Mouse (Mus musculus) liver, adult 2 months (tissue): ENCODE results near the gene Cacnb1. TPM values are rescaled to one million over a fixed set of nuclear protein-coding genes. Genes with fewer than 3 reads are reported as not detected.
A peak's percentile ranks its signal among the peaks of the same experiment; 100 is the strongest.

Source experiments
- DNase-seq: peaks from one replicate; pipeline ENCODE4 v3.0.0-alpha.2; 2011; ENCODE audit warnings: low read depth, low spot score; ENCODE audit errors: extremely low read depth
- H3K27ac ChIP-seq: fragments of 200-500 bp; replicated peaks from 2 replicates; pipeline ENCODE4 v1.5.1; 2012; ENCODE audit warnings: low read depth, mild to moderate bottlenecking, control low read depth, inconsistent platforms, low read length; ENCODE audit not compliant: insufficient read depth
- H3K27me3 ChIP-seq: fragments of 200-500 bp; 2 replicates; pipeline ENCODE4 v1.6.1; 2012; ENCODE audit warnings: mild to moderate bottlenecking, moderate library complexity, low read length, inconsistent platforms; ENCODE audit not compliant: control insufficient read depth, insufficient read depth
- H3K36me3 ChIP-seq: fragments of 200-500 bp; 2 replicates; pipeline ENCODE4 v1.6.1; 2012; ENCODE audit warnings: low read length, inconsistent platforms; ENCODE audit not compliant: control insufficient read depth, insufficient read depth
- H3K4me1 ChIP-seq: fragments of 200-500 bp; 2 replicates; pipeline ENCODE4 v1.6.1; 2011; ENCODE audit warnings: low read length; ENCODE audit not compliant: control insufficient read depth, insufficient read depth
- H3K4me3 ChIP-seq: fragments of 200-500 bp; 2 replicates; pipeline ENCODE4 v1.5.1; 2011; ENCODE audit warnings: low read depth, mild to moderate bottlenecking, control low read depth, low read length, moderate library complexity; ENCODE audit not compliant: insufficient read depth
- H3K79me2 ChIP-seq: fragments of 200-500 bp; 2 replicates; pipeline ENCODE4 v1.6.1; 2012; ENCODE audit warnings: inconsistent platforms, mild to moderate bottlenecking, low read length, moderate library complexity; ENCODE audit not compliant: control insufficient read depth, insufficient read depth
- H3K9ac ChIP-seq: fragments of 200-500 bp; 2 replicates; pipeline ENCODE4 v1.6.1; 2012; ENCODE audit warnings: low read depth, mild to moderate bottlenecking, control low read depth, inconsistent platforms, low read length
- CTCF ChIP-seq: fragments of 200-500 bp; IDR thresholded peaks from 2 replicates; pipeline ENCODE4 v1.5.1; 2011; ENCODE audit warnings: low read depth, low read length, control low read depth
- POLR2A ChIP-seq: fragments of 200-500 bp; IDR thresholded peaks from 2 replicates; pipeline ENCODE4 v1.6.1; 2011; ENCODE audit warnings: low read length, control low read depth; ENCODE audit not compliant: insufficient read depth; ENCODE audit errors: extremely low read depth
- WGBS: fragments of 180-500 bp; shearing (Covaris S2); methylation state at CpG from one replicate; pipeline ENCODE4 v1.1.7; 2018; 5-methylcytosine and 5-hydroxymethylcytosine counted together
- polyA plus RNA-seq: library from polyadenylated mRNA; depleted of rRNA; stranded (reverse); fragments of >200 nt; gene quantifications from 2 replicates; pipeline ENCODE4 v1.2.3, GENCODE M21; 2012
- total RNA-seq: library from RNA; depleted of rRNA; stranded (reverse); fragments of >200 nt; gene quantifications from 2 replicates; pipeline ENCODE4 v1.2.3, GENCODE M21; 2014

The Cacnb1 gene
- total and polyA plus RNA-seq, 2 experiments: 0.37 to 0.84 TPM

DNA sequence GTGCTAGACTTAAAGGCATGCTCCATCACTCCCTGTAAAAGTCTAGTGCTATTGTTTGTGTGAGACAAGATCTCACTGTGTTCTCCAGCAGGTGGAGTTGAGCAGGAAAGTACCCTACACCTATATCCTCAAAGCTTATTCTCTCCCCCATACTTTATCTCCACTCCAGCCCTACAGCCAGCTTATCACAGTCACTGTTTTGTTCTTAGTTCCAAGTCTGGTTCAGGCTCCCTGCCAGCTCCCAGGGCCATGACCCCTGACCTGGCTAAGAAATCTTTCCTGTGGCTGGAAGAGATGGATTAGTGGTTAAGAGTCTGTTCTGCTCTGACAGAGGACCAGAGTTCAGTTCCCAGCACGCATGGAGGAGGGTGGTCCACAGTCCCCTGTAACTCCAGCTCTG, 23.6 kb upstream of the Cacnb1 start:
- H3K27ac ChIP-seq: no peak overlapping the region
- no peaks in the 10 kb centered on the region for H3K36me3 ChIP-seq
- peak; percentile 71 for DNase-seq
- H3K4me3 ChIP-seq: no peak overlapping the region
- 0% methylated on average over 1 of the region's 1 CpGs for WGBS
- 0 out of 2 replicates have a peak, but pooled peaks cover 1% of the 10 kb centered on the region for H3K27me3 ChIP-seq
- peaks cover 5% of the 10 kb centered on the region; the same call in 1 of the 2 replicates for H3K4me1 ChIP-seq
- no peaks in the 10 kb centered on the region for H3K79me2 ChIP-seq
- H3K9ac ChIP-seq: no peak overlapping the region
- no peak for TF ChIP-seq CTCF

DNA sequence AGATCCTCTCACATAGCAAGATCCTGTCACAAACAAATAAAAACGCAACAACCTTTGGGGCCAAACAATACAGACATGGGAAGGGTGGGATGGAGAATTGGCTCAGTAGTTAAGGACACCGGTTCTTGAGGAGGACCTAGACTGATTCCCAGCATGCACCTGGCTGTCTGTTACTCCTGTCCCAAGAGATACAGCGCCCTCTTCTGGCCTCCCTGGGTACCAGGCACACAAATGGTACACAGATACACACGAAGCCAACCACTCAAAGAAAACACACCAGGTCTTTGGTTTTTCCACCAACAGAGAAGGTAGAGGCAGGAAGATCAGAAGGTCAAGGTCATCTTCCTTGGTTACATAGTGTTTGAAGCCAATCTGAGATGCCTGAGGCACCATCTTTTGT, 22.8 kb upstream of the Cacnb1 start:
- H3K4me3 ChIP-seq: no peak overlapping the region
- no peaks in the 10 kb centered on the region for H3K27me3 ChIP-seq
- WGBS: 67% methylated on average over 4 of the region's 4 CpGs
- H3K4me1 ChIP-seq: peaks cover 5% of the 10 kb centered on the region; the same call in 1 of the 2 replicates
- no peak overlapping the region for H3K27ac ChIP-seq
- no peaks in the 10 kb centered on the region for H3K36me3 ChIP-seq
- no peaks in the 10 kb centered on the region for H3K79me2 ChIP-seq
- TF ChIP-seq POLR2A (no peak), CTCF (no peak)
- no peak for DNase-seq
- no peak overlapping the region for H3K9ac ChIP-seq

DNA sequence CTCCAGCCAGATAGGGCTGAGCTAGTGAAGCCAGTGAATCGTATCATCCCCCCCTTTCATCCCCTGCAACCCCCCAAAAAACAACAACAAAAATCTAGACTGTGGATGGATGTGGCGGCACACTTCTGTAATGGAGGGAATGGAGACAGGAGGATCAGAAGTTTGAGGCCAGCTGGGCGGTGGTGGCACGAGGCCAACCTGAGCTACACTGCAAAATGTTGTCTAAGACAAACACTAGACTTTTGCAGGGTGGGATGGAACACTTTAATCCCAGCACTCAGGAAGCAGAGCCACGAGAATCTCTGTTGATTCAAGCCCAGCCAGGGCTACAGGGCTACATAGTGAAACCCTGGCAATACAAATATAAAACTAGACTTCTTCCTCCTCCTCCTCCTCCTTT, 21.2 kb upstream of the Cacnb1 start:
- no peaks in the 10 kb centered on the region for H3K79me2 ChIP-seq
- no peak overlapping the region for H3K27ac ChIP-seq
- no peak overlapping the region for H3K4me3 ChIP-seq
- DNase-seq: no peak
- H3K27me3 ChIP-seq: no peaks in the 10 kb centered on the region
- H3K4me1 ChIP-seq: peaks cover 5% of the 10 kb centered on the region; the same call in 1 of the 2 replicates
- H3K9ac ChIP-seq: no peak overlapping the region
- TF ChIP-seq POLR2A (no peak), CTCF (no peak)
- no peaks in the 10 kb centered on the region for H3K36me3 ChIP-seq
- WGBS: 71% methylated on average over 5 of the region's 5 CpGs

DNA sequence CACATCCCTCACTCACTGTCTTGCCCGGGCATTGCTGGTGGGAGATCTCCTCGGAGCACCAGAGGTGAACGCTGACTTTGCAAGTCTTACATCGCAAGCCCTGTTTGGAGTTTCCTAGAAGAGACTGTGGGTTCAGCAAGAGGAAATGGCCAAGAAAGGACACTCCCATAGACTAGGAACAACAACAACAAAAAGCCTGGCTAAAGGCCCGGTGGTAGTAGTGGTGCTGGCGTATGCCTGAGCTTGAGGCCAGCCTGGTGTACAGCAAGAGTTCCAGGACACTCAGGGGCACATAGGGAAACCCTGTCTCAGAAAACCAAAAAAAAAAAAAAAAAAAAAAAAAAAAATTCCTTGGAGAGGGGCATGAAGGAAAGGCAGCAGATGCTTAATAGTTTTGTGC, 19.9 kb upstream of the Cacnb1 start:
- no peaks in the 10 kb centered on the region for H3K36me3 ChIP-seq
- WGBS: 58% methylated on average over 6 of the region's 6 CpGs
- H3K9ac ChIP-seq: no peak overlapping the region
- H3K4me1 ChIP-seq: peaks cover 5% of the 10 kb centered on the region; the same call in 1 of the 2 replicates
- TF ChIP-seq POLR2A (no peak), CTCF (no peak)
- no peak for DNase-seq
- H3K79me2 ChIP-seq: no peaks in the 10 kb centered on the region
- no peak overlapping the region for H3K4me3 ChIP-seq
- H3K27ac ChIP-seq: no peak overlapping the region
- no peaks in the 10 kb centered on the region for H3K27me3 ChIP-seq

DNA sequence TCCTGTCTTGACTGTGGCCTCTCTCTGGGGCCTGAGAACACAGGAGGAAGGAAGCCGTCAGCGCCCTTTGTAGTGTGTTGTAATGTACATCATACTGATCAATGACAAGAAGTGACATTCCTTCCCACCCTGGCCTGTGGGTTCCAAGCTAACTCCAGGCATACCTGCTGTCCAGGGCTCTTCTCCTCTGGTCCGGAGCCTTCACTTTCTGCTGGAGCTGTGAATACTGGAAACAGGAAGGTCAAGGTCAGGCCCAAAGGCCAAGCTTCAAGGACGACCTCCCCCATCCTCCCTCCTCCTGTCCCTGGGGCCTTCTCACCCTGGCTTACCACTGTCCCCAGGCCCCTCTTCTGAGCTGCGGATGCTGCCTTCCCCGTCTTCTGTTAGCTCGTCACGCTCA, 18.1 kb upstream of the Cacnb1 start:
- Histone ChIP-seq H3K27ac (no peak overlapping the region), H3K4me3 (no peak overlapping the region), H3K4me1 (peaks cover 2% of the 10 kb centered on the region; the same call in 1 of the 2 replicates), H3K9ac (no peak overlapping the region), H3K36me3 (no peaks in the 10 kb centered on the region), H3K27me3 (peaks cover 2% of the 10 kb centered on the region; the same call in 1 of the 2 replicates), H3K79me2 (no peaks in the 10 kb centered on the region)
- TF ChIP-seq CTCF (no peak), POLR2A (no peak)
- no peak for DNase-seq
- WGBS: 83% methylated on average over 8 of the region's 8 CpGs

DNA sequence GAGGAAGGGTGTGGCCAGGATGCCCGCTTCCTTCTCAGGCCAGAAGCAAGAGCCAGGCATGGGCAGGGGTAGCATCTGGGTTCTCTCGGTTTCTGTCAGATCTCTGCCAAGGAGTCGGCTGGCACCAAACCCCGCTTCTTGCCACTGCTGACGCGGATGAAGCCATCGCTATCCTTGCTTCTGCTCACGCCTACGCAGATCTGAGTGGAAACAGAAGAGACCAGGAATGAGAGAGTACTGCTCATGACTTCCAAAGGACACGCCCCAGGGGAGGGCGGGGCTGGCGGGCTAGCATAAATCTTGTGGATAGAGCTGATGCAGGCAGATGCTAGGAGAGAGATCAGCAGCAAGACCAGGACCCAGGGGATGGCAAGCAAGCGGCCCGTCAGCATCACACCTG, 15.0 kb upstream of the Cacnb1 start:
- H3K79me2 ChIP-seq: no peaks in the 10 kb centered on the region
- H3K4me1 ChIP-seq: peaks cover 2% of the 10 kb centered on the region; the same call in 1 of the 2 replicates
- peaks cover 5% of the 10 kb centered on the region; the same call in 1 of the 2 replicates for H3K27me3 ChIP-seq
- 80% methylated on average over 14 of the region's 14 CpGs for WGBS
- no peak overlapping the region for H3K9ac ChIP-seq
- no peaks in the 10 kb centered on the region for H3K36me3 ChIP-seq
- TF ChIP-seq CTCF (no peak), POLR2A (no peak)
- no peak overlapping the region for H3K27ac ChIP-seq
- no peak for DNase-seq
- no peak overlapping the region for H3K4me3 ChIP-seq
